Mouse (Mus musculus) lung, adult 2 months (tissue): ENCODE data around the gene Rps2.

Experiments
- CTCF ChIP-seq: fragments of 200-500 bp; IDR thresholded peaks from 2 replicates; pipeline ENCODE4 v1.5.1; 2011; ENCODE audit warnings: mild to moderate bottlenecking, low read length, control low read depth; ENCODE audit not compliant: insufficient read depth
- POLR2A ChIP-seq: fragments of 200-500 bp; IDR thresholded peaks from 2 replicates; pipeline ENCODE4 v1.6.1; 2011; ENCODE audit warnings: low read depth, mild to moderate bottlenecking, control low read depth, low read length, borderline replicate concordance; ENCODE audit errors: extremely low read depth

DNA sequence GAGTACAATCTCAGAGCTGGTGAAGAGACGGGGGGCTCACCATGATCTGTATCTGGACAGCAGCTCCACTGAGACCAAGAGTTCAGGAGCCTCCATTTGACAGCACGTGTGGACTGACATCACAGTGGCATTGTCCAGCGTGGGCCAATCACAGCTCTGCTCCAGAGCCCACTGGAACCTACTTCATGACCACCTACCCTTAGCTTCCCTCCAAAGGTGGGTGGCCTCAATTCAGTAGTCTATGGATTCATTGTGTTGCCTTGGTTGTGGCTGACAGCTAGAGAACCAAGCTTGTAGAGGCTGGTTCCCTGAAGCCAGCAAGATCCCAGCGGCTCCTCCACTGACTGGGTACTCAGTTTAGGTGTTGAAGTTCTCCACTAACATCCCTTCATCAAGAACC is at the start of gene Rps2, which contains the start of gene Rnf151:
- no peak for TF ChIP-seq POLR2A
- TF ChIP-seq CTCF = no peak
